Mouse (Mus musculus) B cell, adult 62 days (primary cell): ENCODE results near the gene Olfr1110. TPM values are rescaled to one million over a fixed set of nuclear protein-coding genes. Genes with fewer than 3 reads are reported as not detected.

Experiments used
- total RNA-seq: library from RNA; stranded (reverse); gene quantifications from 4 replicates; pipeline ENCODE4 v1.2.4, GENCODE M21; 2023

Gene Olfr1110
- not detected in 4 replicates for total RNA-seq

DNA sequence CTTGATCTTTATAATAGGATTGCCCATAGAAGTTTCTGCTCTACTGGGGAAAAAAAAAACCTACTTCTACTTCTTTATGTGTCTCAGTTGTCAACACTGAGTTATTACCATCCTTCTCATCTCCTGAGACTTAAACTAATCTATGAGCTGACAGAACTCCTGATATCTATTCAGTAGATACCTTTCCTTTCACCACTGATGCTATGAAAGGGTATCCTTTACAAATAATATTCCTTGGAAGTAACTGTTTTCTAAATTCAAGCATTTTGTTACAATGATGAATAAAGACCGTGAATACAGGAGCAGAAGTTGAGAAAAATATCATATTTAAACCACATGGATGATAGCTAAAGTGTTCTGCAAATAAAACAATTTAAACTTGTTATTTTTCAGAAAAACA lies at the start of gene Olfr1110:
Gene Olfr1110, minus strand, starts transcription at position 101 of the 400 bp plus-strand sequence.

DNA sequence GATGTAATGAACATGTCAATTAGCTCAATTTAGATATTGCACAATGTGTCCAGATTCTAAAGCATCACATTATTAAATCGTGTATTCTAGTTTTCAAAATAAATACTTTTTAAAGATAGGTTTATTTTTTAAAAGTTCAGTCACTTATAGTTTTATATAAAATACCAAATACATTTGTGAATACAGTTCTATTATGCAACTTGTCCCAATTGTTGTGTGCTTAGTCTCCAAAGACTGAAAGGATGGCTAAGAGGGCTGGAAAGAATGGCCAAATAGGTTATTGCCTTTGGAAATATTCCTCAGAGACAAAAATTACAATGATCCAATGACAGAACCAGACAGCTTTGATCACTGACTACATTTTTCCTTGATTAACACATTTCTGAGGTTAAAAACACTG lies 47.4 kb upstream of the Olfr1110 start, which contains the start of gene Olfr1112:
Gene Olfr1112, plus strand, starts transcription at position 301 of the 400 bp plus-strand sequence.

DNA sequence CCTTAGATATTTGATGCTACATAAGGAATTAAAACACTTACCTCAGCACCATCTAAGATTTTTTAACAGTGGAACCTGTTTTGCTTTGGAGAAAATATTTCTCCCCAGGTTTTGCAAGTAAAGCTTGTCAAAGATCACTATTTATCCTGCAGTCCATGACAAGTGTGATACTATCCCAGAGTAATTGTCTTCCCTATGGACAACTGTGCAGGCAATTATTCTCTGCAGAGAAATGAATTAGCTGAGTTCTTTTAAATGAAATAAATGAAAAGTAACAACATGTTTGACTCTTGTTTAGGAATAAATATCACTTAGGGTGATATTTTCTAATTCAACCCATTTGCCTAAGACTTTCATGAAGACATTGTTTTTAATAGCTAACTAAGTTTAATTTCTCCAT lies 12.4 kb upstream of the Olfr1110 start, which contains the start of gene Olfr1111:
Gene Olfr1111, minus strand, starts transcription at position 101 of the 400 bp plus-strand sequence.

DNA sequence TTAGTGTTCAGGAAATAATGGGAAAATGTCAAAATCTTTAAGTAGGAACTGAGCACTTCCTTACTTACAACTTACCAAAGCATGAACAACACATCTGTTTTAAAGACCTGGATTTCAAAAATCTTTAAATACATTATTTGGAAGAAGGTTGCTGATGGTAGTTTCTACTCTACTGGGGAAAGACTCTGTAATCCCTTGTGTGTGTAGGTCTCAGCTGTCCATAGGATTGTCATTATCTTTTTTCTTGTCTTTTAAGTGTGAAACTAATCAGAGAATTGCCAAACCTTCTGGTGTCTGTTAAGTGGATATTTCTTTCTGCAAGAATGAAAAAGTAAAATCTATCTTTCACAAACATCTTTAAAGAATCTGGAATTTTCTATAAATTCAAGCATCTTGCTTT lies 25.6 kb downstream of the Olfr1110 start, which contains the start of gene Olfr259:
Gene Olfr259, minus strand, starts transcription at position 101 of the 400 bp plus-strand sequence.

DNA sequence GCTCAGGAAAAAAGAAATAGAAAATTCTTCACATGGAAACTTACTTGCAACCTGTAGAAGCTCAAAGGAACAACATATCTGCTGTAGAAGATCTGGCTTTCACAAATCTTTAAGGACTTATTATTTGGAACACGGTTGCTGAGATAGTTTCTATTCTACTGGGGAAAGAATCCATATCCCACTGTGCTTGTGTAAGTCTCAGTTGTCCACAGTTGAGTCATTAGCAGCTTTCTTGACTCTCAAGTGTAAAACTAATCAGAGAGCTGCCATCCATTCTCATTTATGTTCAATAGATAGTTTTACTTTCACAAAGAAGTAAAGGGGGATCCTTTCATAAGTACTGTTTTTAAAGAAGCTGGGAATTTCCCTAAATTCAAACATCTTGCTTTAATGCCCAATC lies 44.2 kb downstream of the Olfr1110 start, which contains the start of gene Olfr1109:
Gene Olfr1109, minus strand, starts transcription at position 101 of the 400 bp plus-strand sequence.

Other genes with a start within 250 kb of the Olfr1110 start
- not detected in 4 replicates for gene Olfr1097, start 248.1 kb downstream of the Olfr1110 start, total RNA-seq
- not detected in 4 replicates for gene Olfr1098, start 215.8 kb downstream of the Olfr1110 start, total RNA-seq
- gene Olfr1099, start 179.6 kb downstream of the Olfr1110 start, total RNA-seq: not detected in 4 replicates
- gene Olfr1100, start 160.3 kb downstream of the Olfr1110 start, total RNA-seq: not detected in 4 replicates
- not detected in 4 replicates for gene Olfr1101, start 149.1 kb downstream of the Olfr1110 start, total RNA-seq
- not detected in 4 replicates for gene Olfr1102, start 141.9 kb downstream of the Olfr1110 start, total RNA-seq
- not detected in 4 replicates for gene Olfr1104, start 113.2 kb downstream of the Olfr1110 start, total RNA-seq
- not detected in 4 replicates for gene Olfr1105, start 103.8 kb downstream of the Olfr1110 start, total RNA-seq
- gene Olfr1106, start 88.0 kb downstream of the Olfr1110 start, total RNA-seq: not detected in 4 replicates
- gene Olfr1107, start 64.5 kb downstream of the Olfr1110 start, total RNA-seq: not detected in 4 replicates
- not detected in 4 replicates for gene Olfr1109, start 44.3 kb downstream of the Olfr1110 start, total RNA-seq
- not detected in 4 replicates for gene Olfr259, start 25.7 kb downstream of the Olfr1110 start, total RNA-seq
- not detected in 4 replicates for gene Olfr1111, start 12.3 kb upstream of the Olfr1110 start, total RNA-seq
- gene Olfr1112, start 47.5 kb upstream of the Olfr1110 start, total RNA-seq: not detected in 4 replicates
- not detected in 4 replicates for gene Olfr1113, start 68.7 kb upstream of the Olfr1110 start, total RNA-seq
- gene Olfr1115, start 107.7 kb upstream of the Olfr1110 start, total RNA-seq: not detected in 4 replicates
- gene Olfr1116, start 127.2 kb upstream of the Olfr1110 start, total RNA-seq: not detected in 4 replicates
- not detected in 4 replicates for gene Olfr1118, start 167.3 kb upstream of the Olfr1110 start, total RNA-seq
- gene Olfr1120, start 214.5 kb upstream of the Olfr1110 start, total RNA-seq: not detected in 4 replicates
- not detected in 4 replicates for gene Olfr1121, start 229.6 kb upstream of the Olfr1110 start, total RNA-seq
- 0.15 to 0.26 TPM in 2 of 4 replicates, not detected in the others for gene Olfr1122, start 245.5 kb upstream of the Olfr1110 start, total RNA-seq